Mouse (Mus musculus) E14TG2a.4 (cell line): Measurements from ENCODE around the gene Hc.
A peak's percentile ranks its signal among the peaks of the same experiment; 100 is the strongest.

Experiments
- H3K27me3 ChIP-seq: 2 replicates; pipeline ENCODE4 v1.6.1; 2014; ENCODE audit warnings: low read length, control low read depth; ENCODE audit not compliant: insufficient read depth
- H3K36me3 ChIP-seq: 2 replicates; pipeline ENCODE4 v1.6.1; 2014; ENCODE audit warnings: low read length, control low read depth; ENCODE audit not compliant: insufficient read depth
- H3K4me1 ChIP-seq: replicated peaks from 2 replicates; pipeline ENCODE4 v1.6.1; 2014; ENCODE audit warnings: low read depth, low read length, control low read depth
- H3K4me3 ChIP-seq: replicated peaks from 2 replicates; pipeline ENCODE4 v1.5.1; 2014; ENCODE audit warnings: mild to moderate bottlenecking, low read length
- H3K9me3 ChIP-seq: 2 replicates; pipeline ENCODE4 v1.6.1; 2014; ENCODE audit warnings: low read length, control low read depth
- CTCF ChIP-seq: conservative IDR thresholded peaks from 2 replicates; pipeline ENCODE4 v1.5.1; 2014; ENCODE audit warnings: low read length
- NANOG ChIP-seq: IDR thresholded peaks from 2 replicates; pipeline ENCODE4 v1.6.1; 2014; ENCODE audit warnings: borderline replicate concordance, low read length, mixed read lengths
- POU5F1 ChIP-seq: IDR thresholded peaks from 2 replicates; pipeline ENCODE4 v1.6.1; 2014; ENCODE audit warnings: low read length, borderline replicate concordance

Gene Hc

DNA sequence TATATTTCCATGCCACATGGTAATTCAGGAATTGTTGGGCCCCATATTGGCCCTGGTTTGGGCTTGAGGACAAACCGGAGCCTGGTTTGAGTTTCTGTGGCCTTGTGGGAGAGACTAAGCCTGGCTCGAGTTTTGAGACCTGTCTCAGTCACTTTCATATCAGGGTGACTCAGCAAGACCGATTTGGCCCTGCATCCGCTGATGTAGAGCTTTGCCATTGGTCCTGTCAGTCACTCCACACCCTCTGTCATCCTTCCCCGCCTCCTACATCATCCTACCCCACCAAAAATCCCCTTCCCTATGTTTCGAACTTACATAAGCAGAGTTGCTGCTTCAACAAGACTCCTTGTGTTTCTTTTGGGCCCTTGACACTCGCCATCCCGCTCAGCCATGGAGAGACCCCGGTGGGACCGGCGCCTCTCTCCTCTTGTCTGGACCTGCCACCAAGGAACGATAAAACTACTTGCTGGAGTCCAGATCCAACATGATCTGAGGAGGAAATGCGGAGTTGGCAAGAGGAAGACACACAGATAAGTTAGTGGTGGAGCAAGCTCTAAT is 5.4 kb upstream of the Hc start:
- H3K36me3 ChIP-seq: no peaks in the 10 kb centered on the region
- H3K9me3 ChIP-seq: no peaks in the 10 kb centered on the region
- no peak for TF ChIP-seq NANOG
- no peak for TF ChIP-seq POU5F1
- TF ChIP-seq CTCF: no peak
- H3K27me3 ChIP-seq: no peaks in the 10 kb centered on the region
- H3K4me3 ChIP-seq: no peak overlapping the region
- H3K4me1 ChIP-seq: peaks cover 9% of the 10 kb centered on the region

DNA sequence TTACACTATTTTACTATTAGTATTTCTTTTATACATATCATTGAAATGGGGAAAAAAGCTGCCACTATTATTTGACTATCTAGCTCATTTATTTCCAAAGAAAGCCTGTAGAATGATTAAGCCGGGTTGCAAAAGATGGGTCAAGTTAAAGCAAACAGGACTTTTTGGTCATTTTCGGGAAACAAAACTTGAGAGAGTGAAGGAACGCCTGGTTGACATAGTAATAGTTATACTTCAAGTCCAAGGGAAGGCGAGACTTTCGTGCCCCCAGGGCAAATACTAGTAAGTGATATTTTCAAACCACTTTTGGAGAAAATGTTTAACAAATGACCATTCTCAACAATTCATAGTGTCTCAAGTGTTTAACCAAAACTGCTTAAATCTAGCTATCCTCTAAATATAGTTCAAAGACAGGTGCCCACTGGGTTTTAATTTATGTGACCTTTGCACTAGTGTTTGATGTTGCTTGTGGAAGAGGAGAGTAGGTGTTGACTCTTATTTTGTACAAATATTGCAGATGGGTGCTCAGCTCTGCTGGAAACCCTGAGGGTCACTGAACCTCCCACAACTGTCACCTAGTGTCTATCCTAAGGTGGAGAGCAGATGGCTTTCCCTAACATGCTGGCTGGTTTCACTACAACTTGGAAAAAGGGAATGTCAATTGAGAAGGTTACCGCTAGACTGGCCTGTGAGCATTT is 2.2 kb upstream of the Hc start:
- Histone ChIP-seq H3K4me1 (peaks cover 9% of the 10 kb centered on the region), H3K27me3 (no peaks in the 10 kb centered on the region), H3K9me3 (no peaks in the 10 kb centered on the region), H3K36me3 (no peaks in the 10 kb centered on the region), H3K4me3 (no peak overlapping the region)
- no peak for TF ChIP-seq POU5F1

DNA sequence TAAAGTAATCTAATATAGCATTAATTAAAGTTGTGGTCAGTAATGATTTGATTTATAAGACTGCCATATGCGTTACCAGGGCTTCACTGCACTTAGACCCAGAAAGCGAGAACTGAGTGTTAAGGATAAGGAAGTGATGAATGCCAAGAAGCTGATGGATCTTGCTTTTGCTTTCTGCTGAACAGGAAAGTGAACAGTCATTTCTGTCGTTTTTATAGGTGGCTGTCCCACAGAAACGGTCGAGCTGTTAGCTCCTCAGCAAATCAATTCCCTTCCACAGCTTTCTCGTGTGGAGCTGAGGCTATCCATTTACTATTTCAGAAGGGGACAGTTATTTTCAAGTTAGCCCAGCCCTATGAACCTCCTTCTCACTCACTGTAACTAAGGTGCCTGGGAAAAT is 341 bp downstream of the Hc start:
- Histone ChIP-seq H3K27me3 (no peaks in the 10 kb centered on the region), H3K36me3 (no peaks in the 10 kb centered on the region), H3K4me3 (no peak overlapping the region), H3K9me3 (no peaks in the 10 kb centered on the region), H3K4me1 (no peaks in the 10 kb centered on the region)
- TF ChIP-seq CTCF: no peak
- TF ChIP-seq NANOG: no peak
- no peak for TF ChIP-seq POU5F1

DNA sequence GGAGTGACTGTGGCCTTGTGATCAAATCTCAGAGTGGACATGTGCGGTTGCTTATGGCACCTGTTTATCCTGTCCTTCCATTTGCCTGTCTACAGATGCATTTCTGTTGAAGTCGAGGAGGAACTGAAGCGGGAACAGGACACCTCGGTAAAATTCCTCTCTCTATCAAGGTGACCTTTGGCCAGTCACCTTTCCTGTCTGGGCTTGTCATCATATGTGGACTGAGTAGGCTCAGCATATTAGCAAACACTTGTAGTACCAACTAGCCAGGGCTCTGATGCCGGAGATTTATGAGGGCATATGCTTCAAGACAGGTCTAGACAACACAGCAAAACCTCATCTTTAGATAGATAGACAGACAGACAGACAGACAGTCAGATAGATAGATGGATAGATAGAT is 982 bp downstream of the Hc start:
- Histone ChIP-seq H3K9me3 (no peaks in the 10 kb centered on the region), H3K4me1 (no peaks in the 10 kb centered on the region), H3K4me3 (no peak overlapping the region), H3K27me3 (no peaks in the 10 kb centered on the region), H3K36me3 (no peaks in the 10 kb centered on the region)
- TF ChIP-seq CTCF: no peak
- no peak for TF ChIP-seq POU5F1
- no peak for TF ChIP-seq NANOG

DNA sequence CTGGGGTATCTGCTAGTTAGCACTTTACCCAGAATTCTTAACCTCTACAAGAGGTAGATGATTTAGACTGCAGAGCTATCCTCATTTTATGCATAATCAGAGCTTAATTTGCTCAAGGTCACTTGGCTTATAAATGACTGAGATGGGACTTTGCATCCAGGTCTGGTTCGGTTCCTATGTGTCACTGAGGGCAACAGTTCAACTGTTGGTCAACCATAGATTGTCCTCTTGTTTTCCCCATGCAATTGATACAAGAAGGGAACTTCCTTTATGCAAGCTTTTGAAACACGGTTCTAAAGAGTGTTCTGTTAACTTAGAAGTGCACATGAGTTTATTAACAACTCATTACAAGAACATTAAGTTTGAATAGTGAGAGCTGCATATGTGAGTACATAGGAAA is 2.9 kb downstream of the Hc start:
- no peaks in the 10 kb centered on the region for H3K9me3 ChIP-seq
- TF ChIP-seq NANOG: no peak
- no peak for TF ChIP-seq CTCF
- TF ChIP-seq POU5F1: no peak
- H3K4me3 ChIP-seq: no peak overlapping the region
- no peaks in the 10 kb centered on the region for H3K27me3 ChIP-seq
- no peaks in the 10 kb centered on the region for H3K36me3 ChIP-seq
- no peaks in the 10 kb centered on the region for H3K4me1 ChIP-seq

DNA sequence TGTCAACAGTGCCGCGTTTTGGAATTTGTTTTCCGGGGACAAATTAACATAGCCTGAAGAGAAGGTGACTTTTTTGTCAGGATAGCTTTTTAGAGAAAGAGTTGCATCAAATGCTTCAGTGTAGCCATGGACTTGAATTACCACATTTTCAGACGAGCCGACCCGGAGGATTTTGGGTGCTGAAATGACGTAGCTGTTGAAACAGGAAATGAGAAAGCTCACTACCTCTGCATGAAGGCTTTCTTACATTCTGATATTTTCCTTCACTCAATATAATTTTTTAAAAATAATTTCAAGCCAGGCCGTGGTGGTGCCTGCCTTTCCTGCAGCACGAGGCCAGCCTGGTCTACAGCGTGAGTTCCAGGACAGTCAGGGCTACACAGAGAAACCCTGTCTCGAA is 4.0 kb downstream of the Hc start:
- Histone ChIP-seq H3K9me3 (no peaks in the 10 kb centered on the region), H3K36me3 (no peaks in the 10 kb centered on the region), H3K27me3 (no peaks in the 10 kb centered on the region), H3K4me1 (no peaks in the 10 kb centered on the region), H3K4me3 (no peak overlapping the region)
- TF ChIP-seq NANOG (no peak), POU5F1 (no peak), CTCF (no peak)

DNA sequence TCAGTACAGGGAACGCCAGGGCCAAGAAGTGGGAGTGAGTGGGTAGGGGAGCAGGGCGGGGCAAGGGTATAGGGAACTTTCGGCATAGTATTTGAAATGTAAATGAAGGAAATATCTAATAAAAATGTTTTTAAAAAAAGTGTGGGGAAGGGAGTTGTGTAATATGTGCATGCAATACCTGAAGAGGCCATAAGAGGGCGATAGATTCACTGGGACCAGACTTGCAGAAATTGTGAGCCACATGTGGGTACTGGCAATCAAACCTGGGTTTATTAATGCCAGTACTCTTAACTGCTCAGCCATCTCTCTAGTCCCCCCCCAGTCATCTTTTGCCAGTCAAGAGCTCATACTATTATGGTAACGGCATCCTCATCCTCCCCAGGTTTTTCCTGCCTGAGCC is 12.4 kb downstream of the Hc start:
- Histone ChIP-seq H3K9me3 (no peaks in the 10 kb centered on the region), H3K4me1 (no peaks in the 10 kb centered on the region; the same call in 1 of the 2 replicates), H3K36me3 (no peaks in the 10 kb centered on the region), H3K4me3 (no peak overlapping the region), H3K27me3 (no peaks in the 10 kb centered on the region)
- TF ChIP-seq NANOG (no peak), POU5F1 (no peak), CTCF (peak; percentile 92)

DNA sequence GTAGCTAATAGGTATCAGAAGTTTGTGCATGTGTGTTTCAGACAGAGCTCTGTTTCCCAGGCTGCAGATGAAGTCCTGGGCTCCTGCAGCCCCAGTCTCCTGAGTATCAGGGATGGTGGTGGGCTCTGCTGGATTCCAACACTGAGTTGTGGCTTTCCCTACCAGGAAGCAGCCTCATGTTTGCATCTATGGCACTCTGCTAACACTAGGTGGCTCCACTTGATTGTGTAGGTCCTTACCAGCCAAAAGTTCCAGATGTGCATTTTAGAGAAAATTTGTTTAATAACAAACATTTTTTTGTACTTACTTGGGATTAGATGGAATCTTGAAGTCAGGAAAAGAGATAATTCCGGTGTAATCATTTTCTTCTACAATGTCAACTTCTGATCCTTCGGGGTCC is 16.3 kb downstream of the Hc start:
- Histone ChIP-seq H3K27me3 (peaks cover 4% of the 10 kb centered on the region), H3K4me1 (no peaks in the 10 kb centered on the region; the same call in 1 of the 2 replicates), H3K36me3 (no peaks in the 10 kb centered on the region), H3K4me3 (no peak overlapping the region), H3K9me3 (no peaks in the 10 kb centered on the region)
- peak; percentile 73 for TF ChIP-seq CTCF
- no peak for TF ChIP-seq POU5F1
